26 mouse cellular contexts compared by ENCODE assay signal in the genomic region with DNA sequence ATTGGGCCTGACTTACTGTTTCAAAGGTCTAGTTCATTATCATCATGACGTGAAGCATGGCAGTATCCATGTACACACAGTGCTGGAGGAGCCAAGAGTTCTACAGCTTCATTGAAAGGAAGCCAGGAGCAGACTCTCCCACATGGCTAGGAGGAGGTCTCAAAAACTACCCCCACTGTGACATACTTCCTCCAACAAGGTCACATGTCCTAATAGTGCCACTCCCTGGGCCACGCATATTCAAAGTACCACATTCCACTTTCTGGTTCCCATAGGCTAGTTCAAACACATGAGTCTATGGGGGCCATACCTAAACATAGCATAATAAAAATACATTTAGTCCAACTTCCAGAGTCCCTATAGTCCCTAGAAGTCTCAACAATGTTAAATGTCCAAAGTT.
"Had no signal": no experiment of that assay in that cellular context is flagged by ENCODE, and none has a peak within 500 bp of the region (broad histone marks: within the 10 kb centered on the region; RNA-seq: fewer than 3 reads in every experiment).

No protein-coding gene starts in this region.

- H3K4me1 ChIP-seq: heart, embryonic 13.5 days; heart, embryonic 15.5 days; hindbrain, embryonic 13.5 days; hindbrain, embryonic 15.5 days; intestine, embryonic 15.5 days; limb, embryonic 10.5 days; limb, embryonic 12.5 days; liver, embryonic 13.5 days; liver, embryonic 15.5 days had no signal

- ATAC-seq: hindbrain, postnatal 0 days; intestine, embryonic 15.5 days; liver, postnatal 0 days had no signal

- H3K4me3 ChIP-seq: heart, embryonic 13.5 days; heart, embryonic 15.5 days; hindbrain, embryonic 13.5 days; hindbrain, embryonic 15.5 days; intestine, embryonic 15.5 days; limb, embryonic 10.5 days; limb, embryonic 12.5 days; liver, embryonic 13.5 days; liver, embryonic 15.5 days had no signal

- H3K9ac ChIP-seq: heart, embryonic 13.5 days; heart, embryonic 15.5 days; hindbrain, embryonic 13.5 days; hindbrain, embryonic 15.5 days; intestine, embryonic 15.5 days; limb, embryonic 12.5 days; liver, embryonic 13.5 days; liver, embryonic 15.5 days; liver, postnatal 0 days had no signal

- H3K4me2 ChIP-seq: heart, embryonic 11.5 days; heart, embryonic 13.5 days; heart, embryonic 15.5 days; hindbrain, embryonic 13.5 days; hindbrain, embryonic 15.5 days; intestine, embryonic 15.5 days; limb, embryonic 12.5 days; liver, embryonic 11.5 days; liver, embryonic 13.5 days; liver, embryonic 15.5 days had no signal

- H3K27me3 ChIP-seq: heart, embryonic 13.5 days; heart, embryonic 15.5 days; hindbrain, embryonic 13.5 days; hindbrain, embryonic 15.5 days; intestine, embryonic 15.5 days; limb, embryonic 12.5 days; liver, embryonic 13.5 days; liver, embryonic 15.5 days had no signal

- DNase-seq: gastrocnemius, postnatal 14 days; gastrocnemius, postnatal 36 days; heart, adult 18-20 months; heart, postnatal 14 days; heart, postnatal 36 days; kidney, adult 11 months; kidney, adult 2 months; kidney, adult 9 months; kidney, postnatal 10 days; kidney, postnatal 25 days; layer of hippocampus, adult 9-11 months; layer of hippocampus, postnatal 36 days; liver; liver, embryonic 13.5 days; liver, postnatal 0 days had no signal

- H3K27ac ChIP-seq: heart, embryonic 13.5 days; heart, embryonic 15.5 days; hindbrain, embryonic 13.5 days; hindbrain, embryonic 15.5 days; hindbrain, postnatal 0 days; intestine, embryonic 15.5 days; limb, embryonic 10.5 days; limb, embryonic 12.5 days; liver, embryonic 13.5 days; liver, embryonic 15.5 days had no signal
